Mouse (Mus musculus) embryo, embryonic 11 days (tissue): ENCODE measurements at regions not wholly inside any gene's neighbourhood (a gene's known extent, or its start where the extent isn't known, plus 50 kb on each side); places are given as distances from the start of the nearest gene placed in this dataset.

Experiments
- DNase-seq: peaks from one replicate; pipeline ENCODE4 v3.0.0-alpha.2; 2015

GRCm38 (mm10) chr6:4405301-4405700 lies 99.3 kb upstream of the Col1a2 start:
- DNase-seq = no peak

GRCm38 (mm10) chr6:4407748-4408147 lies 96.9 kb upstream of the Col1a2 start:
- DNase-seq = peak; percentile 59

GRCm38 (mm10) chr6:4413201-4413600 lies 91.4 kb upstream of the Col1a2 start:
- no peak for DNase-seq

- peak; percentile 65 for DNase-seq
Measured at GRCm38 (mm10) chr6:4414166-4414565, 90.4 kb upstream of the Col1a2 start.

GRCm38 (mm10) chr6:4415206-4415605 lies 89.4 kb upstream of the Col1a2 start:
- DNase-seq = no peak

GRCm38 (mm10) chr6:4417247-4417709 lies 87.3 kb upstream of the Col1a2 start:
- peak; percentile 68 for DNase-seq

GRCm38 (mm10) chr6:4418376-4418775 lies 86.2 kb upstream of the Col1a2 start:
- DNase-seq = no peak

GRCm38 (mm10) chr6:4418941-4419351 lies 85.7 kb upstream of the Col1a2 start:
- DNase-seq = no peak

- DNase-seq = no peak
Measured at GRCm38 (mm10) chr6:4421466-4421865, 83.1 kb upstream of the Col1a2 start.

GRCm38 (mm10) chr6:4427122-4427521 lies 77.5 kb upstream of the Col1a2 start:
- DNase-seq = no peak

GRCm38 (mm10) chr6:4430704-4431310 lies 73.8 kb upstream of the Col1a2 start:
- DNase-seq = no peak

- DNase-seq = no peak
Measured at GRCm38 (mm10) chr6:4432192-4432591, 72.4 kb upstream of the Col1a2 start.

- DNase-seq = no peak
Measured at GRCm38 (mm10) chr6:4436439-4436838, 68.2 kb upstream of the Col1a2 start.

GRCm38 (mm10) chr6:4436874-4437273 lies 67.7 kb upstream of the Col1a2 start:
- no peak for DNase-seq

GRCm38 (mm10) chr6:4441618-4442167 lies 62.9 kb upstream of the Col1a2 start:
- no peak for DNase-seq

GRCm38 (mm10) chr6:4445906-4446305 lies 58.7 kb upstream of the Col1a2 start:
- DNase-seq = peak; percentile 13

- DNase-seq = no peak
Measured at GRCm38 (mm10) chr6:4451227-4451626, 53.4 kb upstream of the Col1a2 start.
